Mouse (Mus musculus) megakaryocyte, embryonic 14.5 days (primary cell): ENCODE measurements around the gene Wsb1.

Experiments used
- FLI1 ChIP-seq: IDR thresholded peaks from 2 replicates; pipeline ENCODE4 v1.6.1; 2012; ENCODE audit warnings: low read length, inconsistent platforms, mixed read lengths
- GATA1 ChIP-seq: IDR thresholded peaks from 3 replicates; pipeline ENCODE4 v1.6.1; 2012; ENCODE audit warnings: mixed read lengths, low read length, inconsistent platforms, borderline replicate concordance

DNA sequence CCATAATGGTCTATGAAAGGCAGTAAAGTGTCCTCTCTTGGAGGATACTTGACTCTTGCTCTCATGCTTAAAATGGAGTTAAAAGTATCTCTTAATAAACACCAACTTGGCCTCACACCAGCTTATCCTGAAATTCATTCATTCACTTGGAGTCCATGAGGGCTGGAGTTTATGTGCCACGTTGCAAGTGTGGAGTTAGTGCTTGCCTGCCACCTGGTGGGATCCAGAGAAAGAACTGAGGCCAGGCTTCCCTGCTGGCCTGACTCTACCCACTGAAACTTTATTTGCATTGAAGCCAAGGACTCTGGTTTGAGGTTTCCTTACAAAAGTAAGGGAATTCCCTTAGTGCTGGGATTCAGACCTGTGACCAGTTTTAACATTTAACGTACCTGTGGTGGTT, 36.0 kb upstream of the Wsb1 start:
- TF ChIP-seq GATA1, result no peak
- TF ChIP-seq FLI1, result no peak
